Comparison of ENCODE assay signal across 13 mouse cellular contexts in the genomic region with DNA sequence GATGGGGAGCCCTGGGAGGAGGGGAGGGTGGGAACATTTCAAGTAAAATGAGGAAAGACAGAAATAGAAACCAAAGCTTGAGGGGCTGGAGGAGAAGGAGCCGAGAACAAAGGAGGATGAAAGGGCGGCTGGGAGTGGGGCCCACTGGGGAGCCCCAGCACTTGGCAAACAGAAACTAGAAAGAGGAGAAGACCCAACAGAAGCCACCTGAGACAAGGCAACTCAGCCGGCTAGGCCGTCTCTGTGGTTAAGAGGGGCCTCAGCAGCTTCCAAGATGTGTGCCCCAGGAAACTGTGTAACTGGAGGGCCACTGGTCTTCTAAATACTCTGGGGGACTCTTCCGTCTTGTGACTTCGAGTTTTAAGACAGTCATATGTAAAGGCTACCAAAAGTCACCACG.
"Had no signal": no experiment of that assay in that cellular context is flagged by ENCODE, and none has a peak within 500 bp of the region (broad histone marks: within the 10 kb centered on the region; RNA-seq: fewer than 3 reads in every experiment).

No protein-coding gene starts in this region.

- H3K9me3 ChIP-seq: limb, embryonic 12.5 days; liver, embryonic 15.5 days; neural tube, embryonic 12.5 days had no signal

- H3K4me1 ChIP-seq: liver, embryonic 15.5 days; neural tube, embryonic 12.5 days had no signal

- H3K36me3 ChIP-seq: limb, embryonic 12.5 days; liver, embryonic 15.5 days had no signal

- H3K27me3 ChIP-seq: limb, embryonic 12.5 days; liver, embryonic 15.5 days; neural tube, embryonic 12.5 days had no signal

- H3K27ac ChIP-seq: kidney, postnatal 0 days; layer of hippocampus, adult 2 months; limb, embryonic 12.5 days; liver, embryonic 15.5 days; neural tube, embryonic 12.5 days had no signal

- H3K4me2 ChIP-seq: limb, embryonic 12.5 days; liver, embryonic 15.5 days; neural tube, embryonic 12.5 days had no signal

- ATAC-seq: lung, postnatal 0 days had no signal

- DNase-seq: kidney, adult 11 months; kidney, adult 9 months; kidney, postnatal 4 days; liver; lung, adult 2 months; lung, postnatal 36 days; midbrain, embryonic 14.5 days had no signal

- H3K9ac ChIP-seq: limb, embryonic 12.5 days; liver, embryonic 15.5 days; neural tube, embryonic 12.5 days had no signal

- H3K4me3 ChIP-seq: layer of hippocampus, adult 2 months; limb, embryonic 12.5 days; liver, embryonic 15.5 days; neural tube, embryonic 12.5 days had no signal
